Mouse (Mus musculus) neural tube, embryonic 10.5 days (tissue): ENCODE results near the gene Gimap4.

Experiments used
- DNase-seq: peaks from one replicate; pipeline ENCODE4 v3.0.0-alpha.2; 2017; ENCODE audit warnings: low spot score; ENCODE audit errors: extremely low spot score

Gimap4 gene

DNA sequence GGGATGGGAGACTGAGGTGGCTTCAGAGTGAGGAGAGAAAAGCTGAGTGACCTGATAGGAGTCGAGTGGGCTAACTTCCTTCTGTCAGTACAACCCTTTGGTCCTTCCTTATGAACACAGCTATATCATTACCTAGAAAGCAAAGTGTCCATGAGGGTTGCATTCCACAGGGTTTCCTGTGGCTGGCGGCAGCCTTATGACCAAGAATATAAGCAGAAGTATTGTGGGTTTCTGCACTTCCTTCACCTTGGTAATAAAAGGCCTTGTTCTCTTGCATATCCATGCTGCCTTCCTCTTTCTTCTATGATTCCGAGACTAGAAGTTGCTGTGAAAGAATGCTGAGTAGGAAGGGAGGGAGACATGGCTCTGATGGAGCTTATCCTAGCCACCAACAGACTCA lies 14.5 kb downstream of the Gimap4 start:
- no peak for DNase-seq

DNA sequence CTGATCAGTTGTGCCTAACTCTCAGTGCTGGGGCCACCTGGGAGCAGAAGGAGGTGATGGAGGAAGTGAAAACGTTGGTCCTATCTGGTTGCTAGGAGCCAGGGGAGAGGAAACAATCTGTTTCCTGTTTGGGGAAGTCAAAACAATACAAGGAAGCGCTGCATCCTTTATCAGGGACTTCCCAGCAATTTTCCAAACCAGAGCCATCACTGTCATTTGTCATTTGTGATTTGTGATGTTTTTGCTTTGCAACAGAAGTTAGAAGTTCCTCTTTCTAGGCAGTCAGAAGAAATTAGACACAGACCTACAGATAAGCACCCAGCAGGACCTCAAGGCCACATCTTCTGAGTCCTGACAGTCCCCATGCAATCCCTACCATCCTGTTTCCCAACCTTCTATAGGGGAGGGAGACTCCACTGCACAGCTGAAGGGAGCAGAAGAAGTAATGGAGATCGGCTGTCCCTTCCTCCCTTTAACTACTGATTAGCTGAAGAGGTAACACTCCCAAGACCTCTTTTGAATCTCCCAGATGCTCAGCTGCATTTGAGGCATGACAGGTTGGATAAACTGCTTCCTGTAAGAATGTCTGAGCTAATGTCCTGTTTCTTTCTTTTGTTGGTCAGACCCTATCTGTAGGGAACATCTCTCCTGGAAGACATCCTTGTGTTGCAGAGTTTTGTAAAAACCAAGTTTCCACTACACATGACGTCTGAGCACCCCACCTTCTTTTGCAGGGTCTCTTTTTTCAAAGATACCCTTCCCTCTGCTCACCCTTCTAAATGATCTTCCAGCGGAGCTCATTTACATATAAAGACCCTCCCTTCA lies 16.1 kb downstream of the Gimap4 start:
- DNase-seq: no peak

DNA sequence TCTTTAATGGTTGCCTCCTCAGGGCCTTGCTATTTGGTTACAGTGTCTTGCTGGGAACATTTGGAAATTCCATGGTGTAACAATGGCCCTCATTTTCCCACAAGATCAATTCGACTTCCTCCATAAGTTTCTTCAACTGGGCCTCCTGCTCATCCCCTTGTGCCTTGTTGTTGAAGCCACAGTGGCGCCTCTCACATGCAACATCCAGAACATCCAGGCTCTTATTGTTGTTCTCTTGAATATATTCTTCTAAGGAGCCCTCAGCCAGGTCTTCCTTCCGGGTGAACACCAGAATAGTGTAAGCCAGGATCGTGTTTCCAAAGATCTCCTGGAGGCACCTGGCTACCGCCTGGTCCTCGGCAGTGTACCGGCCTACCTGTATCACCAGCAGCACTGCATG lies 17.8 kb downstream of the Gimap4 start:
- DNase-seq: no peak

DNA sequence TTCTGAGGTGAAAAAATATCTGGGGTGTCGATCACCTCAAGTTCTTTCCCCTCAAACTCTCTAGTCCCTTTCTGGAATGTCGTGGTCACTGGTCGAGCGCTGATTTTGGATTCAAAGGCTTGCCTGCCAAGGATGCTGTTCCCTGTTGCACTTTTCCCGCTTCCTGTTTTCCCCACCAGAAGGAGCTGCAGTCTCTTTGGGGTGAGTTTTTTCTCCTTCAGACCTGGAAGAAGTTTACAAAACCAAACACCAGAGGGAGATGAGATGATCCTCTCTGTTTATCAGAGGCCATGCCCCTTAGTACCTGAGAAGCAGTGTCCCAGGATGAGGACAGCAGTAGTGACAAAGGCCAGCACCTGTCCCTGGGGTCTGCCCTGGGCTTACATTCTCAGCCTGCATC lies 18.3 kb downstream of the Gimap4 start:
- no peak for DNase-seq

DNA sequence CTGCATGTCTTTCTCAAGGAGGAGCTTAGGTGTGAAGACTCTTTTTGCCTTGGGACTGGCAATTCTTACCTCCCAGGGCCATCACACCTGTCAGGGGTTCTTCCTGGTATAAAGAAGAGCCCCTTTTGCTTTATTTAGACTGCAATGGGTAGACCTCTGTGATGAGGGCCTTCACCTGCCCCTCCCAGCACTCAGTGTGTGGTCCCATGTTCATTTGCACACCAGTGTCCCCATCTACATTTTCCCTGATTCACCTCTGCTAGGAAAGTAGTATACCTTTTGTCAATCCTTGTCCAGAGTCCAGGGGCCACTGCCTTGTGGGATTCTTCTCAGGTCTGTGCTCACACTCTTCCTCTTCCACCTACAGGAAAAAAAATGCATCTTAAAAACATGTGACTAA lies 19.8 kb downstream of the Gimap4 start:
- DNase-seq: no peak

DNA sequence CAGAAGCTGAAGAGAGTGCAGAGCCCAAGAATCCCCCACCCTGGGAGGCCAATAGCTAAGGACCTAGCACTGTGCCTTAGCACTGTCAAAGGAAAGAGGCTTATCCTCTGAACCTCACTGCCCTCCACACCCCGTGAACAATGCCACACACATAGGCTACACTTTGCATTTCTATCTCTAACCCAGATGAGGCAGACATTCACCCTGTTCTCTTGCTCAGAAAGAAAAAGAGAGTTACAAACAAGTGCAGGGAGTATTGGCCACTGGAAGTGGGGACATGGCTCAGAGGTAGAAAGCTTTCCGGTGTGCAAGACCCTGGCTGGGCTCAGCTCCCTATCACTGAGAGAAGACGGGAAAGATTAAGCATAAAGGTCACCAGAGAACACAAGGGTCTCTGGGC lies 21.8 kb downstream of the Gimap4 start:
- no peak for DNase-seq

DNA sequence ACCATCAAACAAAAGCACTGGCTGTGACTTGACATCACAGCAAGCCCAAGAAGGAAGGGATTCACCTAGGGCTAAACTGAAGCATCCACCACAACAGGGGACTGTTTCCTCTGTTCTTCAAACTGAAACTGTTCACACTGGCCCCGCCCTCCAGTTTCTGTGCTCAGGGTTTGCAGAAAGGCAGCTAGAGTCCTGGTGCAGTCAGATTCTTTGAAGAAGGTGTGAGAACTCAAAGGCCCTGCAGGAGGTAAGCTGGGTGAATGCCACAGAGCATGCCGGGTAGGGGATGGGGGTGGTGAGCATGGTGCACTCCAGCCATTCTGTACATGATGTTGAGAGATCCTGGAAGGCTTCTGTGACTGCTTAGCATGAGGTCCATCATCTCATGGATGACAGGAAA lies 34.1 kb downstream of the Gimap4 start, which contains the start of the genes Gm28053 and Gimap7:
Gene Gm28053 (plus strand): TSS at position 153 of the 400 bp plus-strand sequence.
Gene Gimap7 (plus strand): TSS at position 167 of the 400 bp plus-strand sequence.
- no peak for DNase-seq

DNA sequence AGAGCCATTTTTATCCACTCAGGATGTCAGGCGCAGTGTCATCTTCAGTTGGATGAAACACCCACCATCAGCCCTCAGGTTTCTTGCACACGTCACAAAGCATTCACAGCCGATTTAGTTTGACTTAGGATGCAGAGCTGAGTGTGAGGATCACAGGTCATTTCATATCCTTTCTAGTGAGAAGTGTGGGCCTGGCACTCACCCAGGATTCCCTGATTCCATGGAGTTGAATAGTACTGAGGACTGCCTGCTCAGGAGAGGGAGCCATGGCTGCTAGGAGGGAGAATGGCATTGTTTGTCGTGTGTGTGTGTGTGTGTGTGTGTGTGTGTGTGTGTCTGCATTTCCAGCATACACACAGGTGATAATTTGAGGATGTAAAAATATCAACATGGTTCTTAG lies 36.0 kb downstream of the Gimap4 start:
- DNase-seq: no peak

DNA sequence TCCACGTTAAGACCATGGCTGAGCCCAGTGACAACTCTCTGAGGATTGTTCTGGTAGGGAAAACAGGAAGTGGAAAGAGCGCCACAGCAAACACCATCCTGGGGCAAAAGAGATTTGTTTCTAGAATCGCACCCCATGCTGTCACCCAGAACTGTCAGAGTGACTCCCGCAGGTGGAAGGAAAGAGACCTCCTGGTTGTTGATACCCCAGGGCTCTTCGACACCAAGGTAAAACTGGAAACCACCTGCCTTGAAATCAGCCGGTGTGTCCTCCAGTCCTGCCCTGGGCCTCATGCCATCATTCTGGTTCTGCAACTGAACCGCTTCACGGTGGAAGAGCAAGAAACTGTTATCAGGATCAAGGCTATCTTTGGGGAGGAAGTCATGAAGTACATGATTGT lies 39.1 kb downstream of the Gimap4 start:
- no peak for DNase-seq

DNA sequence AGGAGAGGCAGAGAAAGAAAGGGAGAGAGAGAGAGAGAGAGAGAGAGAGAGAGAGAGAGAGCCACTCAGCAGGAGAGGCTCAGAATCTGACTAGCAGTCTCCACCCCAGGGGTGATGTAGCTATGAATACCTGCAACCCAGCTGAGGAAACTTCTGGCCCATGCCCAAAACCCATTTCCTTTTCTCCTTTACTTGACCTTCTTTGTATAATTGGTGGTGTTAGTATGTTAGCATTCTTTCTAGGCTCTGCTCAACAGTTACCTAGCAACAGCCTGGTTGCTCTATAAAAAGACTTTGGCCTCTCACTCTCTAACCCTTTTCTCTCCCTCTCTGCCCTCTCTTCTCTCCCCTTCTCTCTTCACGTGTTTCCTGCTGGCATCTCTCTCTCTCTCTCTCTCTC lies 41.1 kb downstream of the Gimap4 start:
- DNase-seq: no peak

DNA sequence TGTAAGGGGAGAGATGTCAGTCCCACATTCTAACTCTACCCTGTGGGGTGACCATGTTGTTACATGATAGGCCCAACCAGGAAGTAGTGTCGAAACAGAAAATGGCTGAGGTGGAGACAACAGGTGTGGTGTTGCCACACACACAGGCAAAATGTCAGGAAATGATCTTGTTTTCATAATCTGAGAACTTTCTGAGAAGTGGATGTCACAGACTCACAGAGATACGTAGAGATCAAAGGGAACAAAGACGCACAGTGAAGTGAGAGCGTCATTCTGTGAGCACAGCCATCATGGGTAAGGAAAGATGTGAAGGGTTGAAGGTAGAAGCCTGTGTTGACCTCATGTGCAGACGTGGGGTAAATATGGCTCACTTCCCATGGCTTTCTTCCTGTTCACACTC lies 43.4 kb downstream of the Gimap4 start:
- no peak for DNase-seq

DNA sequence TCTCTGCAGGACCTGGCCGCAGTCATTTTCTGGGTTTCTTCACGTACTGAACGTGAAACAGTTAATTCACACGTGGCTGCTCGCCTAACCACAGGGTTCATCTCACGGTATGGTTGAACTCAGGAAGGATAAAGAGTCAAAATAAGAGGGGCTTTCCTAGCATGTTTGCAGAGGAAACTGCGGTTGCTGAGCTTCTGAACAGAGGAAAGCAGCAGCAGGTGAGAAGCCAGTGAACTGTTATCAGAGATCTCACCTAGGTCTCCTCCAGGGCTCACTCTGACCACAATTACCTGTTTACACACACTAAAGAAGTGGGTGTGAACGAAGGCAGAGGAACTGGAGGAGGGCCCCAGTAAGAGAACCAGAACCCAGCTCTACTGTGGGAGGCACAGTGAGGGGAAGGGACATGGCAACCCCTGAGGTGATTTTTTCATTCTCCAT lies 48.5 kb downstream of the Gimap4 start:
- DNase-seq: no peak

DNA sequence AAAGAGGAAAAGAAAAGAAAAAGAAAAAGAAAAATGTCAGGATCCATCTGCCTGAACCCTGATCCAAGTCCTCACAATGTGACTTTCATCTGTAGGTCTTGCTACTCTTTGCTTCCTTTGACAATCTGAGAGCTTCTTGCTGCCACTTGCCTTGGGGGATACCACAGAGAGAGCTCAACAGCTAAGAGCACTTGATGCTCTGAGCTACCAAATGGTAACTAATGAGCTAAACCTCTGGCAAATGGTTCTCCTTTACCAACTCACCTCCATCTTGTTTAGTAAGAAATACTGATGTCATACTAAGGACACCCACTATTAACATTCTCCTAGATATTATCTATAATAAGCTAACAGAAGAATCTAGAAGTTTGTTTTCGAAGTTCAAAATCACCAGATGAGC lies 49.3 kb downstream of the Gimap4 start:
- DNase-seq: no peak

DNA sequence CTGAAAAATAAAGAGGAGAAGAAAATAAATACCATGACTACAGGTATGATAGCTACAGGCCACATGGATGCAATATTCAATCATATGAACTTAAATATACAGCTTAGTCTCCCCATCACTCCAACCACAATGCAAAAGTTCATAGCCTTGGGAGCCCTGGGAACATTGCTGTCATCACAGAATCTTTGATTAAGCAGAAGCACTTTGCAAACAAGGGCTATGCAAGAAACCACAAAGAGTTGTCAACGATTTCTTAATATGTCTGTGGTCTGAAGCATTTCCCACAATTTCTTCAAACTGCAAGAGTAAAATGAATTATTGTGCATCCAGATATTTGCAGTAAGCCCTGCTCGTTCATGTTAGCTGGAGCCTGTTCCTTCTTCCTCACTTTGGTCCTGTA lies 52.7 kb downstream of the Gimap4 start:
- no peak for DNase-seq

DNA sequence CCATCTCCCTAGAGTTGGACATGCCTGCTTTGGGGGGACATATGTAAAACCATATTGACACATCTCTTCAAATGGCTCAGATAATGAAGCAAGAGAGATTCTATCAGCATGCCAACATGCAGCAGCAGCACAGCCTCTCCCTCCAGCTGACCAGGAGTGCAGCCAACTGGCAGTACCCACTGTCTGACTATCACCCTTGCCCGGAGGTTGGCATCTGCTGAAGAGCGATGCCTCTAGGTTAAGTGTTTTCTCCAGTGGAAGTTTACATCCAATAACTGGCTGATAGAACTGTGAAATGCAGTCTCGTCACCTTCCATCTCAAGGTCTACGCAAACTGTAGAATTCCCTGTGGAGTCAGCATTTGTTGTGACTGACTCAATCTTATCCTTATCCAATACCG lies 53.3 kb downstream of the Gimap4 start:
- no peak for DNase-seq

DNA sequence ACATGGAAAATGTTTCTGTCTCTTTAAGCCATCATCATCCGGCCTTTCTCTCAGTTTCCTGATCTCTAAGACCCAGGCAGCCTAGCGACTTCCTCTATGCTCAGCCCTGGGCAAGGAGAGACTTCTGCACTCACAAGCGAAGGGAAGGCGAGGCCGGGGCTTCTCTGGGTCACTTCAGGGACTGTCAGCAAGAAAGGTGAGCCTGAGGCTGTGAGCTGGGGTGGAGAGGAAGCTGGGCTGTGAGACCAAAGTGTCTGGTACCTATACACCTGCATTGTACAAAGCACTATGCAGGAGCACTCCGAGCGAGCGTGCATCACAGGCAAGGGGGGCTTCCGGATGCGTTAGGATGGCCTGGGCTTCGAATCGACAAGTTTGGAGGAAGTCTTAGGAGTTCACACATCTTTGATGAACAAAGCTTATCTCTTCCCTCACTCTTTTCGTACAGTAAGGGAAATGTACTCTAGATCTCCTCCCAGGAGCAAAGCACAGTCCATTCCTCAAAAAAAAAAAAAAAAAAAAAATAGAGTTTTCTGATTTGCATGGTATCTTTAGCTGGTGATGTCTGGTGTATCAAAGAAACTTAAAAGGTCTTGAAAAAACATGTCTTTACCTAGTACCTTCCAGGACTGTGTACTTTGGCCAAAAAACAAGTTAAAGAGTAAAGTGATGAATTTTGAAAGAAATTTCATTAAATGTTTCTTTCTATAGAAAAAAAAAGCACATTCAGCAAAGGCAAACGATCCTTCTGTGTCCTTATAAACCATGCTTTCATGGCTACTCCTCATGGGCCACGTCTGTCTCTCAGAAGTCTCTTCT lies 54.8 kb downstream of the Gimap4 start, which contains the start of gene Gimap1:
Gene Gimap1 (plus strand): TSS at position 94 of the 819 bp plus-strand sequence.
- DNase-seq: no peak

DNA sequence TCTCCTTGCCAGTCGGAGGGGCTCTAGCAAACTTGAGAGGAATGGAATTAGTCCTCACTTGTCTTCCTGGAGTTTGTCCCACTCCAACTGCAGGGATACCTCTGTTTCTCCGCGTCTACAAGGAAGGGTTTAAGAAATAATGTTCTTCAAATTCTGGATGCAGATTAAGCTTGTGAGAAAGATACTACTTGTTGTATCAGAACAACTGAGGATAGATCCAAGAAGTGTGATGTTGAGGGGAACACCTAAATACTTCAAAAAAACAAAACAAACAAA lies 55.4 kb downstream of the Gimap4 start:
- DNase-seq: no peak

DNA sequence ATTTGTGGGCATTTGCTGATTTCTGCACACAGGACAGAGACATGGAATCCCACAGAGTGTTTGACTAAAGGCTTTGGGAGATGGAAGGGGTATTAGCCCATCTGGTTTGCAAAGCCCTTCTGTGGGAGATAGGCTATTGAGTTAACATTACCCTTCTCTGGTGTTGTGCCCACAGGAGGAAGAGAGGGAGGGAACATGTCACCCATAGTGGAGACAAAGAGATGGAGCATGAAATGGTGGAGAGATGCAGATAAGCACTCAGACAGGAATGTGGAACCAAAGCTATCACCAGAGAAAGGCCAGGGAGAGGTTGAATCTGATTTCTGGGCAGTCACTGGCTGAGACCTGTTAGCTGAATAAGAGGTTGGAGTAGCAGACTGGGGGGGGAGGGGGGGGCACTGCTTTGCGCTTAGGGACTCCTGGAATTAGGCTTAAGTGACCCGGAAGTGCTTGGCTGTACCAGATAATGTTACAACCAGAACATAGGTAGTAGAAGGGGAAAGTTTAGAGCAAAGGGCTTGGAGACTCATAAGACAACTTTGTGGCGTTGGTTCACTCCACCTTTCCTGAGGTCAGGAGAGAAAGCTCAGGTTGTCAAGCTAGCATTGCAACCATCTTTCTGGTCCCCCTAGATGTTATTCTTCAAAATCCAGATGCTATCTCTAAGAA lies 56.3 kb downstream of the Gimap4 start:
- no peak for DNase-seq

DNA sequence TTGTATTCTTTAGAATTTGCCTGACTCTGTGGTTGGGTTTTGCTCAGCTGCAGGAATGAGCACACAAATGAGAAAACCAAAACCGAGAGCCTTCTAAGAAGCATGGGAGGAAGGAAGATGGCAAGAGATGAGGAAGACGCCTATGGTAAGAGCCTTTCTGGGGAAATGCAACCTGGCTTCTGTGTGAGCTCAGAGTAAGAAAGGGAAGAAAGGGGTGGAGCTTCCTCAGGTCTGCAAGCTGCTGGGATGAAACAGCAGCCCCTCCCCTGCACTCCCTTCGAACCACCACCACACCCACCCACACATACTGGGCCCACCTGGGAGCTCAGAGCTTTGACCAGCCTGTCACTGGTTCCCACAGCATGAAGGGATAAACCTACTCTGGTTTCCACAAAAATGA lies 56.9 kb downstream of the Gimap4 start:
- DNase-seq: no peak
